Mouse (Mus musculus): Measurements from ENCODE around the gene Rd3. TPM values are rescaled to one million over a fixed set of nuclear protein-coding genes. Genes with fewer than 3 reads are reported as not detected.

Gene Rd3
- polyA plus RNA-seq, 1 experiment from 2014 or later = 0.42 TPM

- no peak overlapping the region for H3K27ac ChIP-seq (ENCODE audit: low read length)
- H3K4me3 ChIP-seq (ENCODE audit: low read length) = no peak overlapping the region
- H3K27me3 ChIP-seq (replicated peaks; ENCODE audit: control insufficient read depth, insufficient read depth, low read length) = no peaks in the 10 kb centered on the region
- H3K4me2 ChIP-seq (ENCODE audit: low read depth, low read length) = no peak overlapping the region
- H3K9ac ChIP-seq (ENCODE audit: low read depth, low read length) = no peak overlapping the region
- no peaks in the 10 kb centered on the region for H3K4me1 ChIP-seq (ENCODE audit: control insufficient read depth, insufficient read depth, low read length)
- ATAC-seq = no peak
- 91% methylated on average over 8 of the region's 8 CpGs for WGBS
- H3K9me3 ChIP-seq (ENCODE audit: control insufficient read depth, low read length) = no peaks in the 10 kb centered on the region
- H3K36me3 ChIP-seq (ENCODE audit: control insufficient read depth, insufficient read depth, low read length) = no peaks in the 10 kb centered on the region; the same call in 1 of the 2 replicates
Observed at GRCm38 (mm10) chr1:191996621-191997185, 19.5 kb downstream of the Rd3 start.

- Histone ChIP-seq H3K36me3 (ENCODE audit: control insufficient read depth, insufficient read depth, low read length) (no peaks in the 10 kb centered on the region; the same call in 1 of the 2 replicates), H3K4me3 (ENCODE audit: low read length) (no peak overlapping the region), H3K9ac (ENCODE audit: low read depth, low read length) (no peak overlapping the region), H3K27me3 (replicated peaks; ENCODE audit: control insufficient read depth, insufficient read depth, low read length) (no peaks in the 10 kb centered on the region), H3K4me1 (ENCODE audit: control insufficient read depth, insufficient read depth, low read length) (no peaks in the 10 kb centered on the region), H3K9me3 (ENCODE audit: control insufficient read depth, low read length) (no peaks in the 10 kb centered on the region), H3K27ac (ENCODE audit: low read length) (no peak overlapping the region), H3K4me2 (ENCODE audit: low read depth, low read length) (no peak overlapping the region)
- no peak for ATAC-seq
Observed at GRCm38 (mm10) chr1:191999022-191999421, 21.9 kb downstream of the Rd3 start.

Small RNA genes lying within 50 kb of the gene (microRNA-seq; reads per million reads assigned to microRNA genes)
- gene Mir3473c = not detected

Other genes with a start within 250 kb of the Rd3 start
- 43.1 and 44.1 TPM in 2 replicates for gene Nek2, start 155.9 kb upstream of the Rd3 start, polyA plus RNA-seq (2015; fragmentation: Nextera tagmentation; extraction: Ambion mirVana)
- 1.8 TPM in 2 replicates for gene Slc30a1, start 70.6 kb upstream of the Rd3 start, polyA plus RNA-seq (2015; fragmentation: Nextera tagmentation; extraction: Ambion mirVana)
- gene Traf5, start 115.2 kb downstream of the Rd3 start, polyA plus RNA-seq (2015; fragmentation: Nextera tagmentation; extraction: Ambion mirVana) = 17.5 and 20.7 TPM in 2 replicates
- gene Rcor3, start 160.7 kb downstream of the Rd3 start, polyA plus RNA-seq (2015; fragmentation: Nextera tagmentation; extraction: Ambion mirVana) = 22.3 and 24.8 TPM in 2 replicates
- gene Kcnh1, start 213.4 kb downstream of the Rd3 start, polyA plus RNA-seq (2015; fragmentation: Nextera tagmentation; extraction: Ambion mirVana) = 0.64 and 0.65 TPM in 2 replicates

Data from intestine, embryonic 16.5 days (tissue).